Mouse (Mus musculus) G1E (cell line): ENCODE measurements around the gene Ccer2.

Experiments used
- CTCF ChIP-seq: IDR thresholded peaks from 2 replicates; pipeline ENCODE4 v1.5.1; 2012; ENCODE audit warnings: low read depth, low read length, inconsistent platforms, mixed read lengths
- GATA1 ChIP-seq: IDR thresholded peaks from 2 replicates; pipeline ENCODE4 v1.6.1; 2012; ENCODE audit warnings: borderline replicate concordance, low read length, inconsistent platforms, mixed read lengths
- POLR2AphosphoS5 ChIP-seq: IDR thresholded peaks from 2 replicates; pipeline ENCODE4 v1.6.1; 2012; ENCODE audit warnings: low read depth, low read length, inconsistent platforms; ENCODE audit not compliant: insufficient replicate concordance
- TAL1 ChIP-seq: conservative IDR thresholded peaks from 2 replicates; pipeline ENCODE4 v1.6.1; 2012; ENCODE audit warnings: low read depth, low read length, inconsistent platforms, mixed read lengths

DNA sequence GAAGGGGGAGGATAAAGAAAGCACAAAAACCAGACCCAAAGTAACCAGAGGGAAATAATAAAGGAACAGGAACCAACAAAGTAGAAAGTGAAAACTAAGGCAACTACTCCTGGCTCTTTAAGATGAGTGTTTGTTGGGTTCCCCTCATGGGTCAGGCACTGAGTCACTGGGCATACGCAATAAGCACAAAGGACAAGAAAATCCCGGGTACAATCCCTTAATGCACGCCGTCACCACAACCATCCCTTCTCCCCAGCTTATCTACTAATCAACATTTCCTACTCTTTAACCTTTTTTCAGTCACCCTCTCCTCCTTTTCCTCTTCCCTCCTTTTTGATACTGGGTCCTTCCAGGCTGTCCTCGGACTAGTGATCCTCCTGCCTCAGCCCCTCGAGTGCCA lies 9.2 kb downstream of the Ccer2 start:
- no peak for TF ChIP-seq GATA1
- TF ChIP-seq CTCF = no peak
- TF ChIP-seq TAL1 = no peak
- TF ChIP-seq POLR2AphosphoS5 = no peak
